Mouse (Mus musculus) kidney, postnatal 25 days (tissue): ENCODE measurements around the gene Cdca8.
A peak's percentile ranks its signal among the peaks of the same experiment; 100 is the strongest.

ENCODE experiments used
- DNase-seq, 2 experiments: peaks; one replicate each; pipeline ENCODE4 v3.0.0; 2021; ENCODE audit warnings: mixed read lengths in 2 of 2

Cdca8 gene

GRCm38 (mm10) chr4:124951036-124951433 is 11.9 kb upstream of the Cdca8 start:
- DNase-seq, result peak in 1 of 2 experiments; percentile 10

DNA sequence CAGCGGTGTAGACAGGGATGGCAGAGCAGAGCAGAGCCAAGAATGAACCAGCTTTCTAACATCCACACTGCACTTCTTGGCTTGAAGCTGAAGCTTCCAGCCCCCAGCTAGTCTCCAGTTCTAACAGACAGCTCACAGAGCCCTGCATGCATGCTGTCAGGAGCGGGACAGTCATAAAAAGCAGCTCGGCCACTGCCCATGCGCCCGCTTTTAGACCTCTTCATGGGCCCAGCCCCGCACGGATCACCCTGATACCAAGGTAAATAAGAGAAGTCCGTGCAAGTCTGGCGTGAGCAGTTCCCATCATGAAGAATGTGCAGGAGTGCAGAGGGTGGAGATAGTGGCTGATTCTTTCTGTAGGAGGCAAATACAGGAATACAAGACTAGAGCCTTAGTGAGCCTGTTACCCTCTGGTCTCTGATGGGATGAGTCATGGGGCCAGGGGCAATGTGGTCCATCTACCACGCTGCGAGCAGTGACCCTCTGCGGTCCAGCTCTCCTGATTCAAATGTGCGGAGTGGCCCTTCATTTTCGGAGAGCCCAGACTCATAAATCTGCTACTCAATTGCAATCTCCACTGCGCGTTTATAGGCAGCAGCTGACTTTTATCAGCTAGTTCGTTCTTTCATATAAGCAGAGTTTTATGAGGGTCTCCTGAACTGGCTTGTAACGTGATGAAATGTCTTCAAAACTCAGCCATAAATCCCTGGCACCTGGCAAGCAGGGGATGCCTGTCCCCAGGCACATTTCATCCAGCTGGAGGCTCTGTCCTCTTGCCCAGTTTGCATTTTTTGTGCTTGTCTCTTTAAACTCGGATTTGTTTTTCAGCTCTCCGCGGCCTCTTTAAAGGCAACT is 11.3 kb upstream of the Cdca8 start:
- DNase-seq, result peak; percentile 22 to 47

DNA sequence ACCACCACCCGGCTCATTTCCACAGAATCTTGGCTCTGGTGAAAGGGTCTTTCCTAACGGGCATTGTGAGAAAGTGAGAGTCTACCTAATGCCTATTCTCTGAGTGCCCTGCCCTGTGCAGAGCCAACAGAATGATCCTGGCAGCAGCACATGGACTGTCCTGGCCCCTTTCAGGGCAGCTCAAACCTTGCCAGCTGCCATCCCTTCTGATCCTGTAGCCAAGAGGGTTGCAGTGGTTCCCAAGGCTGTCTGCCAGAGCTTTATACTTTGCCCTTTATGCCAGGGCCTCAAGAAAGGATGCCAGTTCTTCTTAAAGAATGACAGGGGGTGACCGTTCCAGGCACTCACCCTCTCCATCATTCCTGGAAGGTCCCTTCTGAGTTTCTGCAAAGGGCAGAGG is 10.4 kb upstream of the Cdca8 start:
- DNase-seq, result no peak

DNA sequence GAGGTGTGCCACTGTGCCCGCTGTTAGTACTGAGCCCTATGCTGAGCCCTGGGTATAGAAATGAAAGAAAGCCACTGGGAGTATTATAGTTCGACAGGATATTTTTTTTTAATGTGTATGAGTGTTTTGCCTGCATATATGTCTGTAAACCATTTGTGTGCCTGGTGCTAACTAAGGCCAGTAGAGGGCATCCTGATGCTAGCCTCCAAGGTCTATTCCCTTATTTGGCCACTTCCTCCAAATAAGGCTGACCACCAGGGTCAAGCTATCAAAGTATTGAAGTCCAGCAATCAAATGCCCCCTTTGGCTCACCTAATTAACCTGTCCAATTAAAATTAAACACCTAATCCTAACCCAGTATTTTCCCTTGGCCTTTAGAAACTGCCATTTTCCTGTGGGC is 5.8 kb upstream of the Cdca8 start:
- DNase-seq, result peak in 1 of 2 experiments; percentile 17

- DNase-seq, result peak in 1 of 2 experiments; percentile 14
These were observed 4.7 kb upstream of the Cdca8 start for GRCm38 (mm10) chr4:124943781-124944180.

DNA sequence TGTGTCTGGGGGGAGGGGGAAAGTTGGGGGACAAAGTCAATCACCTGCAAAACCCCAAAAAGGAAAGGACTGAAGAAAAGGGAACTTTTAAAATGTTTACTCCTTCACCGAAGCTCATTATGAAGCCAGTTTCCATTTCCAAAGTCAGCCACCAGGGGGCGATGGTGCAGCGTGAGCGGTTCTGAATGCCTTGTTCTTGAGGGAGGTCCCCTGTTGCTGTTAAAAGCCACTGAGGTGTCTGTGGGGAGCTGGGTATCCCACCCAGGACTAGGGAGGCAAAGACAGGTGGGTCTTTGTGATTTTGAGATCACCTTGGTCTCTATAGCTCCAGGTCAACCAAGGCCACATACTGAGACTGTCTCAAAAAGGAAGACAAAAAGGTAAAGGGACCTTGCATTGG is 3.9 kb upstream of the Cdca8 start:
- DNase-seq, result peak; percentile 55 to 87

GRCm38 (mm10) chr4:124936613-124937471 is 2.3 kb downstream of the Cdca8 start, which contains the start of gene 9930104L06Rik:
Gene 9930104L06Rik, plus strand, starts transcription at chr4:124937048.
- DNase-seq, result peak; percentile 97

GRCm38 (mm10) chr4:124928102-124928501 is 11.0 kb downstream of the Cdca8 start:
- no peak for DNase-seq

DNA sequence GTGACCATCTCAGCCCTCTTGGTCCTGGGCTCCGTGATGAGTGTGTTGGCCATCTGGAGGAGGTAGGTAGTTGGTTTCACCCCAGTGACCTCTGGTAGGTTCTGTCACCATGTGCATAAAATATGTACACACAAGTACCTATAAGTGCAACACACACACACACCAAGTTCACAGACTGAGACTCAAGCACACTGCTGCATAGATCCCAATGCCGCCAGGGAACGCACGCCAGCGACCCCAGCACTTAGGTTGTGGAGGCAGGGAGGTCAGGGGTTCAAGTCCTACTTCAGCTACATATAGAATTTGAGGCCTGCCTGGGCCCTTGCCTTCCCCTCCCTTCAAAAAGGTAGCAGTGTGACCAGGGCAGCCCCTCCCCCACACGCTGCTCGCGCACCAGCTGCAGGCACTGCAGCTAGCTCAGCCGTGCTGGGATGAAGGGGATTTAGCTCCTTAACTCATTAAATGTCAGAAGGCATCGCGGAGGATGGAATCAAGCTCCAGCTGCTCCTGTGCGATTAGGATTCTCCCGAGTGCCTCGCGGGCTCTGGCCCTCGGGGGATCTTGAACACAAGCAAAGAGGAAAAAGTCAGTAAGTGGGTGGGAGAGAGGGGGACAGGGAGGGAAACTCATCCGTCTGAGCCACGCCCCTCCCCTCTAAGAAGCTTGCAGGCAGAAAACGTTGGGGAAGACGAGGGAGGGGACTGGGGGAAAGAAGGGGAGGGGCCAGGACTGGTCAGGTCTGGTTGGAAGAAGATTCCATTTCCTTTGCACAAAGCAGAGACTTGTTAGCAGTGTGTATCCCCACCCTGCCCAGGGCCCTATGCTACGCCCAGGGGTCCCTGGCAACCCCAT is 32.9 kb downstream of the Cdca8 start:
- no peak for DNase-seq

- DNase-seq, result no peak
These were observed 33.7 kb downstream of the Cdca8 start for GRCm38 (mm10) chr4:124905417-124905816.

GRCm38 (mm10) chr4:124899906-124900305 is 39.2 kb downstream of the Cdca8 start:
- no peak for DNase-seq

DNA sequence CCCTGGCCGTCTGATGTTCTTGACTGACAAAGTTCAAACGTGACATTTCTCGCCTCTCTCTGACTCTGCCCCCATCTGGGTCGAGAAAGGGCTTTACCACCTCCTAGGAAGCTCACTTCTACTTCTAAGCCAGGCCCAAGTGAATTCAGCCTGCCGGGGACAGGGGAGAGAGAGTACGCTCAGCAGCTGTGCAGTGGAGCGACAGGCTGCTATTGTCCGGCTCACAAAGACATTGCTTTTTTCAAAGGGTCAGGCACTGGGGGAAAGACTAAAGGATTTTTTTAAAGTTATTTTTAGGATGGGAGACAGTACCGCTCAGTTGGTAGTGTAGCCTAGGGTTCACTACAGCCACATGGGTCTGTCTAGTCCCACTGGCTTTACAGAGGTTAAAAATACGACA is 40.7 kb downstream of the Cdca8 start:
- no peak for DNase-seq

DNA sequence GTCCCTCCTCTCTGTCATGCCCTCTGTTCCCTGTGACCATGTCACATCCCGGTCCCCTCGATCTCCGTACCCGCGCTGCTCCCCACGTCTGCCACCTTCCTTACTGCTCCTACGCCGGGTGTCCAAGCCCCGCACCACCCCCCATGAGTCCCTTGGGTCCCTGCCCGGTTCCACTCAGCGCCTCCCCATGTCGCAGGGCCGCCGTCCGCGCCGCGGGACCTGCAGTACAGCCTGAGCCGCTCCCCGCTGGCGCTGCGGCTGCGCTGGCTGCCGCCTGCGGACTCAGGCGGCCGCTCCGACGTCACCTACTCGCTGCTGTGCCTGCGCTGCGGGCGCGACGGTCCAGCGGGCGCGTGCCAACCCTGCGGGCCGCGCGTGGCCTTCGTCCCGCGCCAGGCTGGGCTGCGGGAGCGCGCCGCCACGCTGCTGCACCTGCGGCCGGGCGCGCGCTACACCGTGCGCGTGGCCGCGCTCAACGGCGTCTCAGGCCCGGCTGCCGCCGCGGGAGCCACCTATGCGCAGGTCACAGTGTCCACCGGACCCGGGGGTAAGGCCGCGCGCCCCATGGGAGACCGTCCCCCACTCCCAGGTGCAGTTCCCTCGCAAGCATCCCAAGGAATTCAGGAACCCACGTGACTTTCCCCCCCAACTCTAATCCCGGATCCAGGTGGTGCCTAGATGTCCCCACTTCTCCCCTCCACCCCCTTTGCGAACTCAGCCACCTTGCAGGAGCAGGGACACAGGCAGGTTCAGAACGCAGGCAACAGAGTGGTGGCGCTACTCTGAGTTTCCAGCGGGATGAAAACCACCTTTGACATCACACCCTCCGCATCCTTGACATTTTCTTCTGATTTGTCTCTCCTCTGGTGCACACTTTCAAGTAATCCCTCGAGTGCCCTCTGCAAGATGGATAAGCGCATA is 44.3 kb downstream of the Cdca8 start:
- DNase-seq, result no peak

- no peak for DNase-seq
These were observed 45.3 kb downstream of the Cdca8 start for GRCm38 (mm10) chr4:124893769-124894168.

GRCm38 (mm10) chr4:124890831-124891230 is 48.3 kb downstream of the Cdca8 start:
- no peak for DNase-seq

DNA sequence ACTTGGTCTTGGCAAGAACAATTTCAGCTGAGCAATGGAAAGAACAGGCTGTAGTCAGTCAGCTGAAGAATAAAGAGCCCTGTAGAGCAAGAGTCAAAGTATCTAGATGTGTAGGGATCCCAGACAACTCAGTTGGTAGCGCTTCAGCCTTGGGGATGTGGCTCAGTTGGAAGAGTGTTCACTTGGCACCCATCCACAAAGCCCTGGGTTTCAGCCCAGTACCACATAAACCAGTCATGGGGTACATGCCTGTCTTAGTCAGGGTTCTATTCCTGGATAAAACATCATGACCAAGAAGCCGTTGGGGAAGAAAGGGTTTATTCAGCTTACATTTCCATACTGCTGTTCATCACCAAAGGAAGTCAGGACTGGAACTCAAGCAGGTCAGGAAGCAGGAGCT is 49.2 kb downstream of the Cdca8 start:
- DNase-seq, result no peak

DNA sequence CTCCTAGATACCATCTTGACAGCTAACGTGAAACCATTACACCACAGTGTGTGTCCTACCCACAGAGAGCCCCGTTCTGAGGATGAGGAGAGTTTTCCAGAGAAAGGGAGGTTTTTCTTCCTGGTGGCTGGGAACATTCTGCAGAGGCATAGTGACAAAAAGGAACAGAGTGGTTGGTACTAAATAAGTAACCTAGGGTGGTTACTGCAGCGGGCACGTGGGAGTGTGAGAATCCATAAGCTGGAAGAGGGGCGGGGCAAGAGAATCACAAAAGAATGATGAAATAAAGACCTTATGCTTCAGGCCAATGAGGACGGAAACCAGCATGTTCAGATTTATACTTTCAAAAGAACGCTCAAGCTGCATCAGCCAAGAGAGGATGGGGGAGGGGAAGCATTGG is 50.4 kb downstream of the Cdca8 start:
- no peak for DNase-seq

GRCm38 (mm10) chr4:124882151-124882729 is 56.9 kb downstream of the Cdca8 start:
- DNase-seq, result peak; percentile 35 to 54

DNA sequence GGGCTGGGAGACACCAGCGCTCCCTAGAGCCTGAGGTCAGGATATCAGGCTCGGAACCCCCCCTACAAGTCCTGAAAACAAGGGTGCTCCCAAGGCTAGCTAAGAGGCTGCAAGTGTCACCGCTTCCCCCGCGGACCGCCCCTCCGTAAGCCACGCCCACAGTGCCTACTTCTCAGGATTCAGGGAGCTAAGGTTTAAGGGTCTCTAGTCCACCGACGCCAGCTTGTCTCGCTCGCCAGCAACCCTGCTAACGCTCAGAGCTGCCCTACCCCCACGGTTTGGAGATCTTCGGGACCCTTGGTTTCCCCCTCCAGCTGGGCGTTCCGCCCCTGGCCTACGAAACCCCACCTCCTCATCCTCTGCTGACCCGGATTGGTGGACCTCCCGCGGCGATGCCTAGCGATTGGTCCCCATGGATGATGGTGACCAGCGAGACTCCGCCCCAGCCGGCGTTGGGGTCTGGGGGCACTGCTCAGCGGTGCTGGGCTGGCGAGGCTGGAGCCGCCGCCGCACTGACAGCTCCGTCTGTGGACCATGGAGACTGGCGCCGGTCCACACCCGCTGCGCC is 57.7 kb downstream of the Cdca8 start:
- no peak for DNase-seq

GRCm38 (mm10) chr4:124880599-124880998 is 58.5 kb downstream of the Cdca8 start, which contains the start of gene Epha10:
Gene Epha10, plus strand, starts transcription at chr4:124880899.
- DNase-seq, result no peak

GRCm38 (mm10) chr4:124872719-124873118 is 66.4 kb downstream of the Cdca8 start:
- DNase-seq, result no peak
